Mouse (Mus musculus) stomach, embryonic 15.5 days (tissue): ENCODE results near the gene Tshz2. TPM values are rescaled to one million over a fixed set of nuclear protein-coding genes. Genes with fewer than 3 reads are reported as not detected.
A peak's percentile ranks its signal among the peaks of the same experiment; 100 is the strongest.
"Not testable (repeated sequence)": the region's sequence is repeated elsewhere in the genome, so short reads cannot be mapped to it uniquely, and the experiment has no call there.

Experiments used
- ATAC-seq: fragments of 200-750 bp; cut with Nextera tagmentation; 2 replicates; pipeline ENCODE4 v1.8.0; 2017; ENCODE audit warnings: low read depth, moderate number of reproducible peaks, moderate TSS enrichment; ENCODE audit not compliant: insufficient read depth, low FRiP score
- H3K27ac ChIP-seq: fragments of 300-500 bp; sonication (generic); 2 replicates; pipeline ENCODE4 v1.5.1; 2015; ENCODE audit warnings: mild to moderate bottlenecking, inconsistent platforms
- H3K27me3 ChIP-seq: fragments of 300-500 bp; sonication (generic); replicated peaks from 2 replicates; pipeline ENCODE4 v1.6.1; 2015; ENCODE audit warnings: inconsistent platforms
- H3K36me3 ChIP-seq: fragments of 300-500 bp; sonication (generic); 2 replicates; pipeline ENCODE4 v1.6.1; 2015; ENCODE audit warnings: inconsistent platforms
- H3K4me1 ChIP-seq: fragments of 300-500 bp; sonication (generic); 2 replicates; pipeline ENCODE4 v1.6.1; 2015; ENCODE audit warnings: inconsistent platforms
- H3K4me2 ChIP-seq: fragments of 300-500 bp; sonication (generic); 2 replicates; pipeline ENCODE4 v1.6.1; 2015; ENCODE audit warnings: mild to moderate bottlenecking, inconsistent platforms
- H3K4me3 ChIP-seq: fragments of 300-500 bp; sonication (generic); replicated peaks from 2 replicates; pipeline ENCODE4 v1.5.1; 2015; ENCODE audit warnings: inconsistent platforms
- H3K9ac ChIP-seq: fragments of 300-500 bp; sonication (generic); 2 replicates; pipeline ENCODE4 v1.6.1; 2015; ENCODE audit warnings: inconsistent platforms
- H3K9me3 ChIP-seq: fragments of 300-500 bp; sonication (generic); 2 replicates; pipeline ENCODE4 v1.6.1; 2016; ENCODE audit warnings: inconsistent platforms
- WGBS: fragments of 180-500 bp; shearing (Covaris S2); methylation state at CpG from one replicate; pipeline ENCODE4 v1.1.7; 2015; 5-methylcytosine and 5-hydroxymethylcytosine counted together
- polyA plus RNA-seq: library from polyadenylated mRNA; unstranded; fragments of >200 nt; fragmentation: Nextera tagmentation; extraction: Ambion mirVana; gene quantifications from 2 replicates; pipeline ENCODE4 v1.2.1, GENCODE M21; 2015

Gene Tshz2
- polyA plus RNA-seq, 1 experiment from 2014 or later, result 15.9 TPM

DNA sequence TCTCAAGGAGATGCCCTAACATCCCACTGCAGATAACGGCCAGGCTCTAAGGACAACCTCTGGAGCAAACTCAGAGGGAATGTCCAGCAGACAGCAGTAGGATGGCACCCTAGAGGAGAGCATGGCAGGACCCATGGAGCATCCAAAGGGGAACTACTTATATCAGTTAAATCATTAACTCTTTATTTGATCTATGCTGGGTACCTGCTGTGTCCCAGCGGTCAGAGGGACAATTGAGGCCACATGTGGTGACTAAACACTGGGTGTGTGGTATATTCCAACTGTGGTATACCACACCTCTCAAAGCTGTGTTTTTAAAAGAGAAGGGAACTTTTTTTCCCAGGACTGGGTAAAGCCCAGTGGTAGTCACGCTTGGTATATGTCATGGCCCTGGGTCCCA, 134.5 kb downstream of the Tshz2 start:
- no peaks in the 10 kb centered on the region for H3K4me1 ChIP-seq
- WGBS, result 73% methylated on average over 3 of the region's 3 CpGs
- no peak overlapping the region for H3K27ac ChIP-seq
- H3K4me3 ChIP-seq, result no peak overlapping the region
- H3K4me2 ChIP-seq, result no peak overlapping the region
- H3K9me3 ChIP-seq, result no peaks in the 10 kb centered on the region
- no peaks in the 10 kb centered on the region for H3K36me3 ChIP-seq
- H3K27me3 ChIP-seq, result no peaks in the 10 kb centered on the region
- H3K9ac ChIP-seq, result no peak overlapping the region
- no peak for ATAC-seq

DNA sequence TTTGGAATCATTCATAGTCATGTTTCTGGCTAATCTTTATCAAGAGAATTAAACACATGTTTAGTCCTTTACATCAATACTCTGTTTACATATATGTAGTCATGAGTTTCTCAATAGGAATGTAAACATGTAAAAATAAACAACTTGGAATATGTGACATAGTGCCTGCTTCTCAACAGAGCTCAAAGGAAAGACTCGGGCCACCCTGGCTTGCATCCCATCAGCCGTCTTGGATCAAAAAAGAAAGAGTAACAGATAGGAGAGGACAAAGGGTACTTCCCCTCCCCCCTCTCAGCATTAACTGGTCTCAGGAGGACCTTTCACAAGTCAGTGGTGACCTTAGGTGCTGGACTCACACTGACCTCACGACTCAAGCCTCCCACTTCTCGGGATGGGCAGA, 142.3 kb downstream of the Tshz2 start:
- Histone ChIP-seq H3K27ac (no peak overlapping the region), H3K4me2 (no peak overlapping the region), H3K27me3 (no peaks in the 10 kb centered on the region), H3K4me1 (peaks cover 5% of the 10 kb centered on the region; the same call in 1 of the 2 replicates), H3K36me3 (no peaks in the 10 kb centered on the region), H3K9ac (no peak overlapping the region), H3K9me3 (no peaks in the 10 kb centered on the region), H3K4me3 (no peak overlapping the region)
- no peak for ATAC-seq
- WGBS, result 48% methylated on average over 4 of the region's 4 CpGs

DNA sequence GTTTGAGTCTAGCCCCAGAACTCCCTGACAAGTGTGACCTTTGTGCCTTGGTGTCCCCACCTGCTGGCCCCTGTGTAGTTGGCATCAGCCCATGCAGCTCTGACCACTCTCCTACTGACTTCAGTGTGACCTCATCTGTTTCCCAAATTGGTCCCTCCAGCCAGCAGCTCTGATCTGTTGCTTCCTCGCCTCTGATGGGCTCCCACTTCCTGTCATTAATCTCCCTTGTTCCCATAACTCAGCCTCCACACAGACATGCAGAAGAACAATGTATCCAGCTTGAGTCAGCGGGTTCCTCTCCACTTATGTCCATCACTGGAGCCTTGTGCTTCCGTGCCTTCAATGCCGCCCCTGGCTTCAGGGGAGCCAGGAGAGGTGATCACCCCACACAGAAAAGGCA, 144.4 kb downstream of the Tshz2 start:
- H3K4me3 ChIP-seq, result no peak overlapping the region
- no peak overlapping the region for H3K4me2 ChIP-seq
- 33% methylated on average over 4 of the region's 4 CpGs for WGBS
- H3K27me3 ChIP-seq, result no peaks in the 10 kb centered on the region
- no peak overlapping the region for H3K27ac ChIP-seq
- no peaks in the 10 kb centered on the region for H3K36me3 ChIP-seq
- ATAC-seq, result no peak
- H3K9me3 ChIP-seq, result no peaks in the 10 kb centered on the region
- no peak overlapping the region for H3K9ac ChIP-seq
- H3K4me1 ChIP-seq, result peaks cover 9% of the 10 kb centered on the region; the same call in 1 of the 2 replicates

DNA sequence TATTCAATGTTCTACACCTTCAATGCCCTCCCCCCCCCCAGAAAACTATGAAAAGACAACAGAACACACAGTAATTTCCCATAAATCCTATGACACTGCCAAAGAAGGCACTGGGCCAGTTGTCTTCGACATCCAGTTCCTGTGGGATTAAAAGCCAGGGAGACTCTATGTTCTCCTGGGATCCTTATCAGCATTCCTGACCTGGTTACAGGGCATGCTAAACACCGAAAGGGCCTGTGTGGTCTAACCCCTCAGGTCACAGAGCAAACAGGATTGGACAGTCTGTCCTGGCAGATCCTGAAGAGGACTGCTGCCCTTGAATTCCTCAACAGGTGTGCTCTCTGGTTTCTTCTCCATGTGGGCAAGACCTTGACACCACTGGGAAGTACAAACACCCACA, 145.0 kb downstream of the Tshz2 start:
- no peak for ATAC-seq
- H3K27ac ChIP-seq, result no peak overlapping the region
- H3K36me3 ChIP-seq, result no peaks in the 10 kb centered on the region
- H3K27me3 ChIP-seq, result no peaks in the 10 kb centered on the region
- H3K9me3 ChIP-seq, result no peaks in the 10 kb centered on the region
- no peak overlapping the region for H3K9ac ChIP-seq
- H3K4me3 ChIP-seq, result no peak overlapping the region
- peaks cover 9% of the 10 kb centered on the region; the same call in 1 of the 2 replicates for H3K4me1 ChIP-seq
- WGBS, result 31% methylated on average over 2 of the region's 2 CpGs
- no peak overlapping the region for H3K4me2 ChIP-seq

DNA sequence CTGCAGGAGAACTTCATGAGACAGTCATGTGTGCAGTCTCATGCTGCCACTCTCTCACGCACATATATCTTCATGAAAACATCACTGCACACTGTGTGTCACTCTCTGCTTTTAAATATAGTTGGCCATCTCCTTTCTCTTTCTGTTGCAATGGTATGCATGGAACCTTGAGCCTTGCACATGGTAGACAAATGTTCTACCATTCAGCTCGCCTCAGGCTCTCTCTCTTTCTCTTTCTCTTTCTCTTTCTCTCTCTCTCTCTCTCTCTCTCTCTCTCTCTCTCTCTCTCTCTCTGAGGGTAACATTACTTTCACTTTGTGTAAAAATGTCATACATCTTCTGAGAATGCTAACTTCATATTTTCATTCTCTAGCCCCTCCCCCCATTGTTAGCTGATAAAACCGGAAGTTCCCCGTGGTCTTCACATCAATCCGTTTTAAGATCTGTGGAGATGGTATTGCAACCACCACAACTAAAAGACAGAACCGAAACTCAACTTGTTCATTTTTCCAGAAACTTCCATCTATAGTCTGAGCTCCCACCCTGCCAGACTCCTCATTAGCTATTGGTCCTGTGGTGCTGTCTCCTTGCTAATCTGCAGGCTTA, 146.0 kb downstream of the Tshz2 start:
- H3K4me3 ChIP-seq, result no peak overlapping the region
- H3K4me2 ChIP-seq, result no peak overlapping the region
- 85% methylated on average over 6 of the region's 6 CpGs for WGBS
- H3K9me3 ChIP-seq, result no peaks in the 10 kb centered on the region
- H3K27ac ChIP-seq, result no peak overlapping the region
- no peaks in the 10 kb centered on the region for H3K27me3 ChIP-seq
- H3K9ac ChIP-seq, result no peak overlapping the region
- no peak for ATAC-seq
- H3K4me1 ChIP-seq, result peaks cover 9% of the 10 kb centered on the region; the same call in 1 of the 2 replicates
- no peaks in the 10 kb centered on the region for H3K36me3 ChIP-seq

DNA sequence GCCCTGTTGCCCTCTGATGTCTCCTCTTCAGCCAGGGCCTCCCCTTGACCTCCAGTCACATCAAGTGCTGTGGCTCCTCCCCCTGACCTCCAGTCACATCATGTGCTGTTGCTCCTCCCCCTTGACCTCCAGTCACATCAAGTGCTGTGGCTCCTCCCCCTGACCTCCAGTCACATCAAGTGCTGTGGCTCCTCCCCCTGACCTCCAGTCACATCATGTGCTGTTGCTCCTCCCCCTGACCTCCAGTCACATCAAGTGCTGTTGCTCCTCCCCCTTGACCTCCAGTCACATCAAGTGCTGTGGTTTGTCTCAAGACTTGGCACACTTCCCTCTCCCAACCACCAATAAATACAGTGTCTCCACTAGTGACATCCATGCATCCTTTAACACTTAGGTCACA, 148.9 kb downstream of the Tshz2 start:
- not testable (repeated sequence) for H3K4me2 ChIP-seq, H3K27ac ChIP-seq, H3K36me3 ChIP-seq, H3K4me3 ChIP-seq, H3K9ac ChIP-seq, H3K27me3 ChIP-seq, H3K4me1 ChIP-seq, ATAC-seq, H3K9me3 ChIP-seq

DNA sequence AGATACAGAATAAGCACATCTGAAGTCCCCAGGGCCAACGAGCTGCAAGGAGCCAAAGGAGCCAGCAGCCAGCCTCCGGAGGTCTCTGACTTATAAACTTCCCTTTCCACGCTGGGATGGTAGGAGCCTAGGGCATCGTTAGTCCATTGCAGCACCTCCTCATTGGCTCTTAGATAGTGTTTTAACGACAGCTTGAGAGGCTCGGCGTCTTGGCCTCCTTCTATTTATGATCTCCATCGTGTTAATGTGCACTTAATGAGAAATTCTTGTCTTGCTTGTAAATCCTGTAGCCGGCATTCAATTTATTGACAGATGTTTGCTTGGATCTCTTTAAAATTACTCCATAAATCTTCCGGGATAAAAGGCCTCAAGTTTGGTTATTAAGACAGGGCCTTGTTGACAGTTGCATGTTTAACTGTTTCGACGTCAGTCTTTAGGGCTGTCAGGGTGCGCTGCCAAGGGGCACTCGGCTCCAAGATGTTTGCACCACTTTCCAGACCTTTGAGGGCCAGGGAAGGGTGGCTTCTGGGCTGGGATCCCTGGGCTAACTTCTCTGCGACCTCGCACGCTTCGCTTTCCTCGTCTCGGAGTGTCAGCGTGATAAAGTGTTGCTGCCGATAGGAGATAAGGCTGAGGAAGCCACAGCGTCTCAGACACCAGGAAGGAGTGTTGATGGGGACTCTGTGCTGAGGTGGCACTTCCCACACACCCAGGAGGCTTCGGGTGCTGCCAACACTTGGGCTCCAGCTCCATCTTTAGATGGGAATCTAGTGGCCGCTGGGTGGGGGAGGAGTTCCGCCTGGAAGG, 150.3 kb downstream of the Tshz2 start:
- H3K27ac ChIP-seq, result no peak overlapping the region
- no peak overlapping the region for H3K9ac ChIP-seq
- no peaks in the 10 kb centered on the region for H3K36me3 ChIP-seq
- peaks cover 6% of the 10 kb centered on the region; the same call in 1 of the 2 replicates for H3K4me1 ChIP-seq
- no peak overlapping the region for H3K4me2 ChIP-seq
- H3K9me3 ChIP-seq, result no peaks in the 10 kb centered on the region
- WGBS, result 44% methylated on average over 26 of the region's 26 CpGs
- no peak for ATAC-seq
- H3K4me3 ChIP-seq, result no peak overlapping the region
- H3K27me3 ChIP-seq, result no peaks in the 10 kb centered on the region

DNA sequence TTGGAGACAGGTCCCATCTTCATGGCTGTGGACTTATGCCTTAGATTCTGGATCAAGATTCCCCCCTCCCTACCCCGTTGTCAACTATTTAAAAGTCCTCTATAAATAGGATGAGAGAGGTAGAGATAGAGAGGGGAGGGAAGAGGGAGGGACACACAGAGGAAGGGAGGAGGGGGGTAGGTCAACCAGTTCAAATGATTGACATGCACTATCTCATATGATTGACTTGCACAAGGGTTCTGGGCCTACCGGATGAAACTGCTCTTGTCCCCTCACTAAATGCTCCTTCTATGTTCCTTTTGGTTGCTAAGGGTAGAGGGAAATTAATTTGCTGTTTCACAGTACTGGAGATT, 150.8 kb downstream of the Tshz2 start:
- Histone ChIP-seq H3K27me3 (no peaks in the 10 kb centered on the region), H3K4me3 (no peak overlapping the region), H3K9me3 (no peaks in the 10 kb centered on the region), H3K36me3 (no peaks in the 10 kb centered on the region), H3K27ac (no peak overlapping the region), H3K4me2 (no peak overlapping the region), H3K9ac (no peak overlapping the region), H3K4me1 (peaks cover 6% of the 10 kb centered on the region; the same call in 1 of the 2 replicates)
- 74% methylated on average over 2 of the region's 2 CpGs for WGBS
- ATAC-seq, result no peak

DNA sequence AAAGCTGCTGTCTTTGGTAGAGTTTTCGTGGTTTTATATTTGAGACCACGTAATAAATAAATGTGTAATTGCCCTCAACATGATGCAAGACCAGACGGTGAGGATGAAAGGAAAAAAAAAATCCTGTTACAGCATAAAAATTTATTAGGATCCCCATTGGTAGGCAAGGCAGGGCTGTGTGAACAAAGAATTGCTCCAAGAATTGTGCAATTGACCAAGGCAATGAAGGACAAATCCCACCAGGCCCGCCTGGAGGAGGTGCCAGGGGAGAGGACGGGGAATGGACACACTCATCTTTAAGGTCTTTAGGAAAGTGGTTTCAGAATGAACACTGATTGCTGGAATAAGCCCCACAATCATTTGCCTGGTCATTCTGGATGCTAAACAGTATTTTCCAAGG, 154.6 kb downstream of the Tshz2 start:
- Histone ChIP-seq H3K9ac (no peak overlapping the region), H3K27ac (no peak overlapping the region), H3K27me3 (no peaks in the 10 kb centered on the region), H3K4me3 (no peak overlapping the region), H3K4me1 (peaks cover 11% of the 10 kb centered on the region), H3K9me3 (no peaks in the 10 kb centered on the region), H3K4me2 (no peak overlapping the region), H3K36me3 (no peaks in the 10 kb centered on the region)
- WGBS, result 69% methylated on average over 5 of the region's 5 CpGs
- ATAC-seq, result no peak

DNA sequence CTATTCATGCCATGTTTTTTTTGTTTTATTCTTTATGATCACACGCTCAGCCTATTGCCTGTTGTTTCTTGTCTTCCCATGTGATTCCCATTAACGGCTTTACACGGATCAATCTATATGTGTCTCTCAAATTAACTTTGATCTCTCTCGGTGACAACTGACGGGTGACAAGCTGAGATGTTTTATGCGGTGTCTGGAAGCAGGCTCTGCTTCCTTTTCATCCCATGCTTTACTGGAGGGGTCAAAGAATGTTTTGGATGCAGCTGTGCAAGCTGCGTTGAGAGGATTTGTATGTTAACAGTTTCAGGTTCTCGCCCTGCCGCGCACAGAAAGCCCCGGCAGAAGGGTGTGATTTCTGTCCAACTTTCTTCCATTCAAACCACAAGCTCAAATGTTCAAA, 155.1 kb downstream of the Tshz2 start:
- H3K27ac ChIP-seq, result no peak overlapping the region

DNA sequence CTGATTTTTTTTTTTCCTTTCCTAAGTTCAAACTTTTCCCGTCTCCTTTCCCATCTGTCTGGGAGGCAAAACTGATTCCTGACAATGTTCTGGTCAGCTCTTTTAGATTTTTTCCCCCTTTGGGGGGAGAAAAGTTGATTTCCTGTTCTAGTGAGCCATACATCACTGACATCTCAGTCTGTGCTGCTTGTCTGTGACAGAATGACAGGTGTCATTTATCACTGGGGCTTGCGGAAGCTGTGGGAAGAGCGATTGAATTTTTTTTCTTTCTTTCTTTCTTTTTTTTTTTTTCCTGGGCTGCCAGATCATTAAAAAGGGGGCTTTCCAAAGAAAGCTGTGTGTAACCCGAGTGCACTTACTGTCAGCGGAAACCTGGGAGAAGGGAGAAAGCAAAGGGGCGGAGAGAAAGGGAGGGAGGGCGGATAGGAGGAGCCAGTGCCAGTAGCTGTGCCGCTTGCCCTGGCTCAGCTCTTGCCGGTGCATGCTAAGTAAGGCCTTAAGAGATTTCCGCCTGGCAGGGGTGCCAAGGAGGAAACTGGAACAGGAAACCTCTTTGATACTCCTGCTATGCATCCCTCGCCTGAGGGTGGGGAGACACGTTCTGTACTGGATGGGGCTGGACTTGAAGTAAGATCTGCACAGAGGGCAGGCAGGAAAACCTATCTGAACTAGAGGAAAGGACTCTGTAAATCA, 157.8 kb downstream of the Tshz2 start:
- peaks cover 16% of the 10 kb centered on the region for H3K4me1 ChIP-seq
- H3K9me3 ChIP-seq, result no peaks in the 10 kb centered on the region
- H3K9ac ChIP-seq, result no peak overlapping the region
- WGBS, result 2% methylated on average over 12 of the region's 12 CpGs
- peak overlapping the region; percentile 67 for H3K27ac ChIP-seq
- peak overlapping the region; percentile 12; the same call in 1 of the 2 replicates for H3K4me3 ChIP-seq
- H3K36me3 ChIP-seq, result no peaks in the 10 kb centered on the region
- ATAC-seq, result peak; percentile 83
- peak overlapping the region; percentile 52 for H3K4me2 ChIP-seq
- H3K27me3 ChIP-seq, result no peaks in the 10 kb centered on the region

More for the DNA sequence above, 155.1 kb downstream of the Tshz2 start:
- H3K9me3 ChIP-seq, result no peaks in the 10 kb centered on the region
- H3K4me2 ChIP-seq, result no peak overlapping the region
- H3K4me1 ChIP-seq, result peaks cover 13% of the 10 kb centered on the region
- H3K4me3 ChIP-seq, result no peak overlapping the region
- H3K9ac ChIP-seq, result no peak overlapping the region
- 42% methylated on average over 11 of the region's 11 CpGs for WGBS
- ATAC-seq, result no peak
- no peaks in the 10 kb centered on the region for H3K27me3 ChIP-seq
- H3K36me3 ChIP-seq, result no peaks in the 10 kb centered on the region

DNA sequence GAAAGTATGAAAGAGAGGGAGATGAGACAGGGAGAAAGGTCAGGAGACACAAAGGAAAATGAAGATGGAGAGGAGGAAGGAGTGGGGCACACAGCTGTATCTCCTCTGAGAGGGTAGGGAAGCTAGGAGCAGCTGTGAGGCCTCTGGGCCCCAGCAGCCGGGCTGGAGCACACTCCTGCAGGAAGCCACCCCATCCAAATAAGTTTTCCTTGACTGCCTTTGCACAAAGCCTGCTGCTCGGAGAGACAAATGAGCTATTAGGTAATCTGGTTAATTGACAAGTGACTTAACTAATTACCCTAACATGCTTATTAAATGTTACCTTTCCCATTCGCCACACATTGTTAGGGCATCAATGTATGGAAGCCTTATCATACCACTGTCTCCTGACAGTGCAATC, 159.9 kb downstream of the Tshz2 start:
- Histone ChIP-seq H3K4me1 (peaks cover 14% of the 10 kb centered on the region), H3K27ac (no peak overlapping the region), H3K27me3 (no peaks in the 10 kb centered on the region), H3K36me3 (no peaks in the 10 kb centered on the region), H3K9ac (no peak overlapping the region), H3K4me3 (no peak overlapping the region), H3K9me3 (no peaks in the 10 kb centered on the region), H3K4me2 (no peak overlapping the region)
- ATAC-seq, result no peak
- WGBS, result 54% methylated on average over 3 of the region's 3 CpGs
